Mouse (Mus musculus) monocyte, adult 2 months (primary cell): ENCODE measurements around the gene Gm9837.
A peak's percentile ranks its signal among the peaks of the same experiment; 100 is the strongest.
"Not testable (repeated sequence)": the region's sequence is repeated elsewhere in the genome, so short reads cannot be mapped to it uniquely, and the experiment has no call there.

Experiments used
- DNase-seq, 2 experiments: peaks; one replicate each; pipeline ENCODE4 v3.0.0; 2022; ENCODE audit warnings: low spot score in 2 of 2, low read depth in 1 of 2

Gm9837 gene

GRCm38 (mm10) chr11:53456474-53457371, 13.6 kb downstream of the Gm9837 start, which contains the start of the genes Gm10447 and Shroom1:
Gene Gm10447 (minus strand): TSS chr11:53457110.
Gene Shroom1 (plus strand): TSS chr11:53457205.
- no peak for DNase-seq

DNA sequence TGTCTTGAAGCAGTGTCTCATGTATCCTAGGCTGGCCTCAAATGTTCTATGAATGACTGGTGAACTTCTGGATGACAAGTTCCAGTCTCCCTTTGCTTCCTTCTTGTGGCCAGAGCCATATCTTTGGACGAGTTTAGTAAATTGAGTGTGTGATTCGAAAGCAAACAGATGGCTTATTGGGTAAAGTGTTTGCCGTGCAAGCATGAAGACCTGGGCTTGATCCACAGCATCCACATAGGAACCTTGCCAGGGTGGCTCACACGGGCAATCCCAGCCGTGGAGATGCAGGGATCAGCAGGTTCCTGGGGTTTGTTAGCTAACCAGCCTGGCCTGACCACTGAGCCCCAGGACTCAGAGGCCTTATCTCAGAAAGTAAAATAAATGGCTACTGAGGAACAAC, 17.2 kb downstream of the Gm9837 start:
- no peak for DNase-seq

DNA sequence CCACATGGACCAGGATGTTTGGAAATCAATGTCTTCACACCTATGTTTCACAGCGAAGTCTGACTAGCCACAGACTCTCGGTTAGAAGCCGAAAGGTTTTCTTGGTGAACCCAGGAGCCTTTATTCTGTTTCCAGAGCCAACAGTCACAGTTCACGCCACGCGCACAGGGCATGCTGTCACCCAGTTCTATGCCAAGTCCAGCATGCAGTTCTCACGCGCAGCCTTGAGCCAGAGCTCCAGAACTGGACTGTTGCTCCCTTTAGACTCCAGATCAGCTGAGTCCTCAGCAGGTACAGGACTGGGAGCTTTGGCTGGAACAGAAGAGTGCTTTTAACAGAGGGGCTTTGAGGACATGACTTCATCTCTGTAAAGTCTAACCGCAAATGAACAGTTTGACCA, 17.9 kb downstream of the Gm9837 start:
- DNase-seq = no peak

GRCm38 (mm10) chr11:53451361-53451760, 18.9 kb downstream of the Gm9837 start:
- DNase-seq = no peak

DNA sequence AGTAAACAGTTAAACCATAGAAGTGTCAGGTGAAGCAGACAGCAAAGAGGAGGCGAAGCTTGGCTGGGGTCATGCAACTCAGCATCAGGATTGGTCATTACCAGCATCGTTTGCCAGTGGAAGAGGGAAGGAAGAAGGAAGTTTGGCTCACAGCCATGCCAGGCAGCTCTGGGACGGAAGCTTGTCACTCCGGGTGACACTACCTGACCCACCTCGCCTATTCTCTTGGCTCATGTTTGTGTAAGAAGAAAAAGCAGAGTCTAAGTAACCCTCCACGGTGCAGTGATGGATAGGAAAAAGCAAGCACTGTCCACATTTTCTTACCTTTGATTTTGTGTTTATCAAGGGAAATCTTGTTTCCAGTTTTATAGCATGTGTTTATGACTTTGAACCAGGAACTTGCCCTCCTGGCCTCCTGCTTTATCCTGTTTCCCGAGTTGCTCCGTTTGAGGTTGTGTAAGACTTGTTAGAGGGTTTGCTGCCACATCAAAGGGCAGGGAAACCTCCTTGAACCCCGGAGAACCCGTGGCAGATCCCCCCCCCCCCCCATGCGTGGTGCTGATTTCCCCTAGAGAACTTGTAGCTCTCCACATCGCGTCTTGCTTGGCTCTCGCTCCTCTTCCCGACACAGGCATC, 20.1 kb downstream of the Gm9837 start:
- DNase-seq = no peak

- no peak for DNase-seq
These were observed 21.8 kb downstream of the Gm9837 start for GRCm38 (mm10) chr11:53448529-53448928.

DNA sequence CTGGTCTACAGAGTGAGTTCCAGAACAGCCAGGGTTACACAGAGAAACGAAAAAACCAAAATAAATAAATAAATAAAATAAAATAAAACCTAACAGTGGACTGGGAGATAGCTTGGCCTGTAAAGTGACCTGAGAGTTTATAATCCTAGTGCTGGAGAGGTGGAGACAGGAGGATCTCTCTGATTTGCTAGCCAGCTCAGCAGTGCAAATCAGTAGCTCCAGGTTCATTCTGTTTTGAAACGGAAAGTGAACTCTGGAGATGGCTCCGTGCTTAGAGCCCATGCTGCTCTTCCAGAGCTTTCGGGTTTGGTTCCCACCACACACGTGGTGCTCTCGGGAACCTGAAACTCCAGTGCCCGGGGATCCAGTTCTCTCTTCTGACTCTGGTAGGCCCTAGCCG, 22.3 kb downstream of the Gm9837 start:
- DNase-seq = no peak

- no peak for DNase-seq
These were observed 24.1 kb downstream of the Gm9837 start for GRCm38 (mm10) chr11:53446183-53446582.

DNA sequence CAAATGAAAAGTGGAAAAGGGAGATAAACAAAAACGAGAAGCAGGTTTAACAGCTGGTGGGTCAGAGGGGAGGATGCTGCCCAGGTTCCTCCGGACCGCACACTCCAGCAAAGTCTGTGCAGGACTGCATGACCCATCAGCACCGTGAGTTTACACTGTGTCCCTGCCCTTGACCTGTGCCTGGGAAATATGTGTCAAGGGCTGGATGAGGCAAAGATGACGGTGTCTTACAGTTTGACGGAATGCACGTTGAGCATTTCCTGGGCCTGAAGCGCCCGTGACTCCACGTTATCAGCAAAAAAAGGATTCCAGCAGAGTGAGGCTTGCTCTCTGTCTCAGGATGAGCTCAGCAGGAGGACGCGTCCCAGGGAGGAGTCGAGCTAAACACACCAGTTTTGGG, 24.7 kb downstream of the Gm9837 start:
- no peak for DNase-seq

DNA sequence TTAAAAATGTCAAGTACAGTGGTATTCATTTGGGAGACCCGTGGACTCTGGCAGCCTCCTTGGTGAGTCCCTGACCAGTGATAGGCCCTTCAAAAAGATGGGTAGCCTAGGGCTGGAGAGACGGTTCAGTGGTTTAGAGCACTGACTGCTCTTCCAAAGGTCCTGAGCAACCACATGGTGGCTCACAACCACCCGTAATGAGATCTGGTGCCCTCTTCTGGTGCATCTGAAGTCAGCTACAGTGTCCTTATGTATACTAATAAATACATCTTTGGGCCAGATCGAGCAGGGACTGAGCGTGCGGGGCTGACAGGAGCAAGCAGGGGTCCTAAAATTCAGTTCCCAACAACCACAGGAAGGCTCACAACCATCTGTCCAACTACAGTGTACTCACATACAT, 26.4 kb downstream of the Gm9837 start:
- peak in 1 of 2 experiments; percentile 26 for DNase-seq

- no peak for DNase-seq
These were observed 28.4 kb downstream of the Gm9837 start for GRCm38 (mm10) chr11:53441921-53442320.

- no peak for DNase-seq
These were observed 33.9 kb downstream of the Gm9837 start for GRCm38 (mm10) chr11:53436338-53436737.

- no peak for DNase-seq
These were observed 34.8 kb downstream of the Gm9837 start for GRCm38 (mm10) chr11:53435504-53435903.

- DNase-seq = no peak
These were observed 37.2 kb downstream of the Gm9837 start for GRCm38 (mm10) chr11:53433057-53433456.

DNA sequence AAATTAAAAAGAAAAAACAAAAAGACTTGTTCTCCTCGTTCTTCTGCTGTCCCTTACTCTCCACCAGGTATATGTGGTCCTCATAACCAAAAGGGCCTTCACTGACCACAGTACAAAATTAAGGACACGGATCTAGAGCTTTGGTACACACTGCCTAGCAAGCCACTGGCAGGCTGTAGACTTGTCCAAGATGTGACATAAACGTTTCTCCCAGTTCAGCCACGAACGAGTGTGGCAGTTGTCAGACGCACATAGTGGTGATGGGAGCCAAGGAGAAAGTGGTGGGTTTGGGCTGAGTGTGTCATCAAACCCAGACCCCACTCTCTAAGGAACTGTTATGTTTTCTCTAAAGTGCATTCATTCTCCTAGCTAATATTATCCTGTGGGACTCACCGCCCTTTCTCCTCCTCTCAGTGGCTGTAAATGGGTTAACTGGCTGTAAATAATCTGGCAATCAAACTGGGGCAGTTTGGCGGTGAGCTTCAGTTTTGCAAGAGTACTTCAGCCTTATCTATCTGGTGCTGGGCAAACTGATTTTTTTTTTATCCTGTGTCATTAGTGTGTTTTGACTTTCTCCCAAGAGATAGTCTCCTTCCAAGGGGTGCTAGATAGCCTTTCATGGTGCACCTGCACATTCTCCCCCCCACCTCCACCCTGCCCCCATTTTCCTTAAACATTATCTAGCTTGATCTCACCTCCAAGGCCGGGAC, 38.8 kb downstream of the Gm9837 start:
- DNase-seq = no peak

- DNase-seq = peak; percentile 95 to 97
These were observed 39.5 kb downstream of the Gm9837 start, which contains the start of the genes Uqcrq and Gdf9 for GRCm38 (mm10) chr11:53430670-53431346. Gene Uqcrq (minus strand): TSS chr11:53430831. Gene Gdf9 (plus strand): TSS chr11:53431023.

- DNase-seq = no peak
These were observed 40.0 kb downstream of the Gm9837 start for GRCm38 (mm10) chr11:53430300-53430669.

GRCm38 (mm10) chr11:53429182-53429581, 41.1 kb downstream of the Gm9837 start:
- DNase-seq = no peak

- no peak for DNase-seq
These were observed 41.6 kb downstream of the Gm9837 start for GRCm38 (mm10) chr11:53428716-53429057.

DNA sequence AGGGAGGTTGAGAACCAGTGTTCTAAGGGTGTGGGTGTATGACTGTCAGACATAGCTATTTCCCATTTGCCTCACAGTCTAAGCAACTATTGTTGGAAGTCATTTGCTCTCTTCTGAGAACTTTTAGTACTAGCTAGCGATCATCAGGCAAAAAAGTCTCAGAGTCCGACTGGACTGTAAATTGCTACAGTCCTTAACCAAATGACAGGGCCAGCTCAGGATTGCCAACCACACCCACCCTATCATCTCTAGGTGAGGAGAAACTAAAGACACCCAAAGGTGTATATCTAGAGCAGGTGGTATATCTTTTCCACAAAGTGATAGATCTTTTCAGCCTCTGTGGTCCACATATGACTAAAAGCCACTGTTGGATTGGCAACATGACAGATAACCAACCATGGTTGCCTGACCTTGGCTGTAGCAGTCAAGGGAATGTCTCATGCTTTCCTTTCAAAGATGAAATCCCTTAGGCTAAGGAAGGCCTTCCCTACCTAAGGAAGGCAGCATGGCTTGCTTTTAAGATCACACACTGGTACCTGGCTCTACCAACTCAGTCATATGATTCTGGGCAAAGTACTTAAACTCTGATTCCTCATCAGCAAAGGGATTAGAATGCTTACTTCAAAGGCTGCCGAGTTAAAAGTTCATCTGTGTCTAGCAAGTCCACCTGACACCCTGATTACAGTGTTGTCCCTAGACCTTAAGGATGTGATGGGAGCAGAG, 42.1 kb downstream of the Gm9837 start:
- DNase-seq = no peak

DNA sequence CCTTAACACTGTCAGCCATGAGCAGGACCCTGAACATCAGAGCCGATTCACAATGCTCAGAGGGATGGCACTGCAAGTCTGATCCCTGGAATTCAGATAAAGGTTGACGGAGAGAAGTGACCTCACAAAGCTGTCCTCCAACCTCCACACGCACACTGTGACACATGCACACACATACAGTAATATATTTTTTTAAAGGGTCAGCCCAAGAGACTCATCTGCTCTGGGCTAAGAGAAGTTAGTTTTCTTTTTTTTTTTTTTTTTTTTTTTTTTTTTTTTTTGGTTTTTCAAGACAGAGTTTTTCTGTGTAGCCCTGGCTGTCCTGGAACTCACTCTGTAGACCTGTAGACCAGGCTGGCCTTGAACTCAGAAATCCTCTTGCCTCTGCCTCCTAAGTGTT, 43.4 kb downstream of the Gm9837 start:
- not testable (repeated sequence) for DNase-seq
